ENCODE assay signal across 13 mouse cellular contexts in genomic region chr11:112470336-112470735, GRCm38 (mm10).
DNase-seq lines count a peak whose midpoint lies in the region; ATAC-seq and TF ChIP-seq lines count a peak whose summit lies in the region.
"Had no signal": no experiment of that assay in that cellular context is flagged by ENCODE, and none has a peak within 500 bp of the region (broad histone marks: within the 10 kb centered on the region; RNA-seq: fewer than 3 reads in every experiment).

No protein-coding gene starts in this region.

- no peak for TF ChIP-seq CTCF in cortical plate, adult 2 months (IDR thresholded peaks at IDR 0.05; ENCODE audit: extremely low read depth, insufficient read depth, low read length)

- no peak for ATAC-seq in megakaryocyte progenitor cell, adult 5-6 weeks (replicated peaks; ENCODE audit: poor library complexity)
- ATAC-seq: intestine, embryonic 15.5 days had no signal

- H3K27ac ChIP-seq in cortical plate, adult 2 months (ENCODE audit: insufficient read depth, low read length) = peak overlapping the region; percentile 65; the same call in 1 of the 2 replicates
- H3K27ac ChIP-seq: intestine, embryonic 15.5 days; liver, embryonic 15.5 days; stomach, embryonic 15.5 days had no signal

- no peak overlapping the region for H3K4me3 ChIP-seq in cortical plate, adult 2 months (ENCODE audit: insufficient read depth, low read length)
- H3K4me3 ChIP-seq: intestine, embryonic 15.5 days; liver, embryonic 15.5 days; stomach, embryonic 15.5 days had no signal

- DNase-seq in Muller cell, postnatal 12 days (ENCODE audit: inconsistent ontology term) = peak; percentile 60
- peak; percentile 87 for DNase-seq in layer of hippocampus, adult 9-11 months
- peak; percentile 86 for DNase-seq in right cerebral cortex, adult 18-20 months
- DNase-seq in kidney, adult 11 months = no peak
- DNase-seq in c-Kit-positive CD71-positive TER-119-positive erythroid progenitor cells, embryonic 14.5 days (ENCODE audit: low spot score) = no peak
- DNase-seq: adrenal gland, adult 8-10 months; cerebellum, adult 9-10 months; heart, postnatal 36 days had no signal

- no peak for TF ChIP-seq POLR2A in cortical plate, adult 2 months (IDR thresholded peaks at IDR 0.05; ENCODE audit: extremely low read depth, insufficient read depth, low read length)

- peaks cover 4% of the 10 kb centered on the region; the same call in 1 of the 2 replicates for H3K4me1 ChIP-seq in cortical plate, adult 2 months (ENCODE audit: control insufficient read depth, insufficient read depth, low read length)
- H3K4me1 ChIP-seq: intestine, embryonic 15.5 days; liver, embryonic 15.5 days; stomach, embryonic 15.5 days had no signal

Comparison
In these comparisons a context has a peak if more than half of its experiments do, and no peak if none do; other contexts are left out.
1. DNase-seq: peak in Muller cell, postnatal 12 days (single experiment), layer of hippocampus, adult 9-11 months (single experiment) and right cerebral cortex, adult 18-20 months (single experiment); none in kidney, adult 11 months (single experiment) and c-Kit-positive CD71-positive TER-119-positive erythroid progenitor cells, embryonic 14.5 days (single experiment).